Mouse (Mus musculus) E14TG2a.4 (cell line): ENCODE measurements around the gene Olfr718-ps1.

Experiments used
- CTCF ChIP-seq: conservative IDR thresholded peaks from 2 replicates; pipeline ENCODE4 v1.5.1; 2014; ENCODE audit warnings: low read length
- POU5F1 ChIP-seq: IDR thresholded peaks from 2 replicates; pipeline ENCODE4 v1.6.1; 2014; ENCODE audit warnings: low read length, borderline replicate concordance

- TF ChIP-seq CTCF: no peak
- TF ChIP-seq POU5F1: no peak
These were observed 21.3 kb downstream of the Olfr718-ps1 start for GRCm38 (mm10) chr5:143126089-143126488.
